Mouse (Mus musculus): ENCODE measurements around the gene Abcc3. TPM values are rescaled to one million over a fixed set of nuclear protein-coding genes. Genes with fewer than 3 reads are reported as not detected.
A peak's percentile ranks its signal among the peaks of the same experiment; 100 is the strongest.

Gene Abcc3
- polyA plus RNA-seq, 1 experiment from 2014 or later, result 0.64 TPM

DNA sequence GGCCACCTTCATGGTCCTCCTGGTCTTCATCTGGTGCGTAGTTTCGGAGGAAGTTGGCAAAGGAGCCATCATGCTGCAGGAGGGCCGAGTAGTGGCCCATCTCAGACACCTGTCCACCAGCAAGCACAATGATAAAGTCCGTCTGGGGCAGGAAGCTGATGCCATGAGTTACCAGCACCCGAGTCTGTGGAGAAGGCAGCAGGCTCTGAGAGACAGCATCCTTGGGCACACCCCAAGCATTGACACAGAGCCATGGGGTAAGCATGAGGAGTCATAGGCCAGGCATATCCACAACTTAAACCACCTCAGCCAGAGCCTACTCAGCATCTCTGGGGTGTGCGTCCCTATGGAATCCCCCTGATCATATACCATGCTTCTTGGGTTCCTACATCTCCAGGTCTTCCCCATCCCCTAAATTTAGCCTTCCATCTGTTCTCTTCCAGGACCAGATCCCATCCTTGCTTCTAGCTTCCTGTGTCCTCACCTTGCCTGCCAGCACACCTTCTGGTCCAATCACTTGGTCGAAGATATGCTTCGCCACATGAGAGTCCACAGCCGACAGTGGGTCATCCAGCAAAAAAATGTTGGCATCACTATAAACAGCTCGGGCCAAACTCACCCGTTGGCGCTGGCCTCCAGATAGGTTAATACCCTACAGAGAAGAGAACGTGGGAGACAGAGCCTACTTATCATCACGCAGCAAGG is 31.5 kb downstream of the Abcc3 start:
- no peaks in the 10 kb centered on the region for H3K27me3 ChIP-seq
- POLR2A ChIA-PET, result no interaction called here
- no peak for TF ChIP-seq CTCF (IDR thresholded peaks at IDR 0.05)
- CTCF ChIA-PET, result no interaction called here
- no peak for ATAC-seq
- no peak for DNase-seq (ENCODE audit: low read depth, low spot score)
- in situ Hi-C loops (cut with MboI; ENCODE audit: low pct_unique_long_range_greater_than_20kb), result no loop called here

DNA sequence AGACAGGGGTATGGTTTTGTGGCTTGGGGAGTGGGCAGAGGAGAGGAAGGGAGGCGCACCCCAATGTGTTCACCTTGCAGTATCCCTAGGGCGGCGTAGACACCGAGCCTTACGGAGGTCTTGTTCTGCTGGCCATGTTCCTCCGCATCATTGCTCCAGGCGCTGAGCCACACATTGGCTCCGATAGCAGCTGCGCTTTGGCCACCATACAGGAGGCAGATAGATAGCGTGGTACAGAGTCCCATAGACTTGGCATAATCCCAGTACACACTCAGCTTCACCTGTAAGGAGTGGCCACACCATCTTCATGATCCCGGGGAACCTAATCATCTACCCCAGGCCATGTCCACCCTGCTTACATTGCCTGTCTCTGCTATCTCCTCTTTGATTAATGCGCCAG is 33.6 kb downstream of the Abcc3 start:
- ChIA-PET POLR2A (no interaction called here), CTCF (interaction anchor here (1.3 kb wide), 2 partner anchors 7 to 10 kb away, joined by 3 to 6 read pairs; no protein-coding TSS in a partner anchor)
- TF ChIP-seq CTCF (IDR thresholded peaks at IDR 0.05), result no peak
- ATAC-seq (no peak), DNase-seq (ENCODE audit: low read depth, low spot score) (no peak)
- H3K27me3 ChIP-seq, result no peaks in the 10 kb centered on the region
- in situ Hi-C loops (cut with MboI; ENCODE audit: low pct_unique_long_range_greater_than_20kb), result loop anchor here (5.0 kb wide), 1 partner anchor 38 kb away; no protein-coding TSS in a partner anchor

DNA sequence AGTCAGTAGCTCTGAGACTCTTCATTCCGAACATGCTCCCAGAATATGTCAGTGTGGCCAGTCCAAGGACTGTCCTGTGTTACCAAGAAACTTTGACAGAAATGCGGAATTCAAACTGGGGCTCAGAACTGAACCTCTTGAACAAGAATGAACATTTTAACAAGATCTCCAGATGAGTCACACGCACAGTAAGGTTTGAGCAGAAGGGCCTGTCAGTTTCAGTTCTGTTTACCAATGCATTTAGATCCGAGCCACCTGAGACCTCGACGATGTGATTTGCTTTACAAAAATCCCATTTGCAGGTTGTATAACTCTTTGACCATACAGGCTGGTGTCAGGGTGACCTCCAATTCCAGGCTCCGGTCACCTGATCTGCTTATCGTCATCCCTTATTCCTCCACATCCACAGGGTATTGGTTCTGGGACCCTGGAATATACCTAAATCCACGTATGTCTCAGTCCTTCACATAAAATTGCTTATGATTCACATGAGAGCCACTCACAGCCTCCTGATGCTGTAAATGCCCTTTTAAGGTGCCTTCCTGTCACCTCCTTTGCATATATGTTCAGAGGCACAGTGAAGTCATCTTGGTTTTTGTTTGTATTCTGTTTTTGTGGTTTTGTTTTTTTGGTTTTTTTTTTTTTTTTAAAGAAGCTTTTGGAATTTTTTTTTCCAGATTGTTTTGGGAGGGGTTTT is 37.1 kb downstream of the Abcc3 start:
- TF ChIP-seq CTCF (IDR thresholded peaks at IDR 0.05), result no peak
- no peak for DNase-seq (ENCODE audit: low read depth, low spot score)
- CTCF ChIA-PET, result no interaction called here
- no peak for ATAC-seq
- H3K27me3 ChIP-seq, result no peaks in the 10 kb centered on the region
- POLR2A ChIA-PET, result no interaction called here
- in situ Hi-C loops (cut with MboI; ENCODE audit: low pct_unique_long_range_greater_than_20kb), result loop anchor here (5.0 kb wide), 1 partner anchor 42 kb away; no protein-coding TSS in a partner anchor

DNA sequence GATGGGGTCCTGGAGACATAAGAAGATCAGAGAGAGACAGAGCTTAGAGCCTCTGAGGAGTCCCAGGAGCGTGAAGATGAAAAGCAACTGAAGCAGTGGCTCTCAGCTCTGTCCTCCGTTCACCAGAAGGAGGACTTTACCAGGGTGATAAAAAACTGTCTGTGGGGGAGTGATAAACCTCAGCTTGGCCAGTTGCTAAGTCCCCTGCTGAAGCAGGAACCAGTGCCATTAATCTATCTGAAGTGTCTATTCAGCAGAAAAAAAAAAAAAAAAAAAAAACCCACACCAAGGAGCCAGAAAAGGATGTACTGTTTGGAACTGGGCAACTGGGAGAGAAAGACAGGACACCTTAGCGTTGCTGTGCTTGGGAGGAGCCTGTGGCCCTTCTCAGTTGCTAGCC is 41.7 kb downstream of the Abcc3 start:
- TF ChIP-seq CTCF (IDR thresholded peaks at IDR 0.05), result no peak
- DNase-seq (ENCODE audit: low read depth, low spot score) (no peak), ATAC-seq (no peak)
- CTCF ChIA-PET, result interaction anchor here (2.8 kb wide), 1 partner anchor 11 kb away, joined by 11 read pairs; no protein-coding TSS in a partner anchor
- H3K27me3 ChIP-seq, result no peaks in the 10 kb centered on the region
- in situ Hi-C loops (cut with MboI; ENCODE audit: low pct_unique_long_range_greater_than_20kb), result no loop called here
- POLR2A ChIA-PET, result interaction anchor here (0.7 kb wide), 1 partner anchor 38 kb away, joined by 8 read pairs; no protein-coding TSS in a partner anchor

DNA sequence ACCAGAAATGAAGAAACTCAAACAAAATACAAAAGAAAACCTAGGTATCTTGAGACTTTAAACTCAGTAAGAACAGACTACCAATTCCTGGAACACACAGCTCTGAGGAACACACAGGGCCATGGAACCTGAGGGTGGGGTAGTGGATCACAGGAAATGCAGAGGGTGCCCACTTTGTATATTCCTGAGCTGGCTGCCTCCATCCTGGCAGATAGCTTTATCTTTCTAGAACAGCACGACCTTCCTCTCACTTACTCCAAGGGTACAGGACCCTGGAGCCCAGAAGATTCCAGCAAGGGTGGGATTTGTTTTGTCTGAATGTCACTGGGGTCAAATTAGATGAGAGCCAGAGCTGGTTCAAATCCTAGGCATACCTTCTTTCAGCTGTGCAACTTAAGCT is 42.5 kb downstream of the Abcc3 start:
- in situ Hi-C loops (cut with MboI; ENCODE audit: low pct_unique_long_range_greater_than_20kb), result no loop called here
- ChIA-PET POLR2A (interaction anchor here (0.7 kb wide), 1 partner anchor 39 kb away, joined by 8 read pairs; no protein-coding TSS in a partner anchor), CTCF (interaction anchor here (0.8 to 2.8 kb wide), 6 partner anchors 9 to 145 kb away, joined by 3 to 11 read pairs (median 6); no protein-coding TSS in a partner anchor)
- DNase-seq (ENCODE audit: low read depth, low spot score), result no peak
- no peak for TF ChIP-seq CTCF (IDR thresholded peaks at IDR 0.05)
- ATAC-seq, result no peak
- no peaks in the 10 kb centered on the region for H3K27me3 ChIP-seq

DNA sequence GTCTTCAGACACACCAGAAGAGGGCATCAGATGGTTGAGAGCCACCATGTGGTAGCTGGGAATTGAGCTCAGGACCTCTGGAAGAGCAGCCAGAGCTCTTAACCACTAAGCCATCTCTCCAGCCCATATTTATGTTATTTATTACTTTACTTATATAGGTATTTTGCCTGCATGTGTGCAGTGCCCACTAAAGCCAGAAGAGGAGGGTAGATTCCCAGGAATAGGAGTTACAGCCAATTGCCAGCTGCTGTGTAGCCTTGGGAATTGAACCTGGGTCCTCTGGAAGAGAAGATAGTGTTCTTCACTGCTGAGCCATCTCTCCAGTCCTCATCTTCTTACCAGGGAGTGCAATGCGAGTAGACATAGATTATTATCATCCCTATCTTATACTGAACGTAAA is 43.0 kb downstream of the Abcc3 start:
- ChIA-PET POLR2A (no interaction called here), CTCF (interaction anchor here (0.8 to 2.8 kb wide), 6 partner anchors 10 to 146 kb away, joined by 3 to 11 read pairs (median 6); no protein-coding TSS in a partner anchor)
- ATAC-seq (no peak), DNase-seq (ENCODE audit: low read depth, low spot score) (no peak)
- in situ Hi-C loops (cut with MboI; ENCODE audit: low pct_unique_long_range_greater_than_20kb), result no loop called here
- no peaks in the 10 kb centered on the region for H3K27me3 ChIP-seq
- TF ChIP-seq CTCF (IDR thresholded peaks at IDR 0.05), result no peak

DNA sequence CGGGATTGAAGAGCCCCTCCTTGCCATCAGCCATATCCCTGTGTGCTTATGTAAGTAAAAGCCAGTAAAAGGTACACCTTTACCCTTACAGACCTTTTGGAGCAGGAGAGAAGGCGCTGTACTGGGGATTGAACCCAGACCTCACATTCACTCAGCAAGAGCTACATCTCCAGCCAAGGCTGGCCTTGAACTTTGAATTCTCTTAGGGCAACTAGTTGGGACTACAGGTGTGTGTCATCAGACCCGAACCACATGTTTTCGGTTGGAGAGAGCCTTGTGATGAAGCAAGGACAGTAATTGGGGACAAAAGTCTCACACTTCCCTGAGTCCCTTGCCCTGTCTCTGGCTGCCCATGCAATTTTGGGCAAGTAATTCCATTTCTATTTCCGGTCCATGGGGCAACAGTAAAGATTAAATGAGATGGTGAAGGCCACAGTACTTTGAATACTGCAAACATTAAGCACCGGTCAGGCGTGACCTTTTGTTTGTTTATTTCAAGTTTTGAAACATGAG is 45.7 kb downstream of the Abcc3 start:
- ATAC-seq (no peak), DNase-seq (ENCODE audit: low read depth, low spot score) (no peak)
- in situ Hi-C loops (cut with MboI; ENCODE audit: low pct_unique_long_range_greater_than_20kb), result no loop called here
- POLR2A ChIA-PET, result interaction anchor here (0.6 kb wide), 1 partner anchor 58 kb away, joined by 3 read pairs; no protein-coding TSS in a partner anchor
- CTCF ChIA-PET, result interaction anchor here (1.2 to 2.4 kb wide), 4 partner anchors 17 to 139 kb away, joined by 3 to 9 read pairs (median 4); partner anchors contain the start of gene Spata20
- no peaks in the 10 kb centered on the region for H3K27me3 ChIP-seq
- TF ChIP-seq CTCF (IDR thresholded peaks at IDR 0.05), result no peak

DNA sequence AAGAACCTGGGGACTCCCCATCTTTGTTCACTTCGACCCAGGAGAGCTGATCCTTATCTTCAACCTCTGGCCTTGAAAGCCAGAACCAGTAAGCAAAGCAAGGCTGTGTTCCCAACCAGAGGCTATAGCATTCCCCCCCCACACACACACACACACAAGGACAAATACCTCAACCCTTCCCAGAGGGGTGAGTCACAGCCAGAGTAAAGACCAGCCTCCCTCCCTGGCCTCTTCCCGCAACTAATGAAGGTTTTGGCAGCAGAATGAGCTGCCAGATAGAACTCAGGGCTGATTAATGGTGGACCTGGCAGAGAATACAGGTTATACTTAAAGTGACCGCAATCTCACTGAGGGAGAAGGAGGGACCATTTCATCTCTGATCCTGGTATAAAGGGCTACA is 46.2 kb downstream of the Abcc3 start:
- CTCF ChIA-PET, result interaction anchor here (1.2 to 2.4 kb wide), 4 partner anchors 17 to 139 kb away, joined by 3 to 9 read pairs (median 4); partner anchors contain the start of gene Spata20
- H3K27me3 ChIP-seq, result no peaks in the 10 kb centered on the region
- in situ Hi-C loops (cut with MboI; ENCODE audit: low pct_unique_long_range_greater_than_20kb), result no loop called here
- no peak for TF ChIP-seq CTCF (IDR thresholded peaks at IDR 0.05)
- ATAC-seq, result peak; percentile 51
- peak; percentile 81 for DNase-seq (ENCODE audit: low read depth, low spot score)
- POLR2A ChIA-PET, result interaction anchor here (0.6 kb wide), 2 partner anchors 17 to 58 kb away, joined by 3 read pairs; no protein-coding TSS in a partner anchor

DNA sequence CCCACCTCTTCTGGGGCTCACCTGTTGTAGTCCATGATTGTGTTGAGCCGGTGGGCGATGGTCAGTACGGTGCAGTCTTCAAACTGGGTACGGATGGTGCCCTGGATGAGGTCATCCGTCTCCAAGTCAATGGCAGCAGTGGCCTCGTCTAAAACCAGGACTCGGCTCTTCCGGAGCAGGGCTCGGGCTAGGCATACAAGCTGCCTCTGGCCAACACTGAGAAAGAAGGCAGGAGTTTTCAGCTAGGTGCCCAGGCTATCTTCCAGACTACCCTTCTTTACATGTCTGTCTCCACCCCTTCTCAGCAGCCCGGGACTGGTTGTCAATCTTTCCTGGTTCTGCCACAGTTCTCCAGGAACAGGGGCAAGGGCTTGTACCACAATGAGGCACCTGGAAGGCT is 46.9 kb downstream of the Abcc3 start:
- POLR2A ChIA-PET, result interaction anchor here (0.6 kb wide), 1 partner anchor 17 kb away, joined by 3 read pairs; no protein-coding TSS in a partner anchor
- H3K27me3 ChIP-seq, result no peaks in the 10 kb centered on the region
- ATAC-seq, result no peak
- in situ Hi-C loops (cut with MboI; ENCODE audit: low pct_unique_long_range_greater_than_20kb), result no loop called here
- CTCF ChIA-PET, result interaction anchor here (0.7 to 2.4 kb wide), 5 partner anchors 16 to 292 kb away, joined by 3 to 9 read pairs (median 3); partner anchors contain the start of gene Spata20
- DNase-seq (ENCODE audit: low read depth, low spot score), result no peak
- TF ChIP-seq CTCF (IDR thresholded peaks at IDR 0.05), result no peak

DNA sequence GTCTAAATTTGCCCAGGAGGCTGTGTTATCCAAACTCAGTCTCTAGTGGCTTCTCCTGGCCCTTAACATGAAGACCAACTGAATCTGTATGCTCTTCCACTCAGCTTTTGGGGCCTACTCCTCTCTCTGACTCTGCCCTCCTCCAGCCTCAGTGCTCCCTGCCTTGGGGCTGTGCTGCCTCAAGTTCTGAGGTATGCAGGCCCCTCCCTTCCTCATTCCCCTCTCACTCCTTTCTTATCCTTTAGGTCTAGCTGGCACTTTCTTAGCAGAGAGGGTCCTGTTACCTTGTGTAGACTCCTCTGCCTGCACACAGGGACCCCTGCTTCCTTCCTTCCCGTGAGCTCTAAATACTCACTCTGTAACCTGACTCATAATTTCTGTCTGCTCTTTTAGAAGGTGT is 48.3 kb downstream of the Abcc3 start:
- ChIA-PET CTCF (interaction anchor here (0.7 to 1.2 kb wide), 3 partner anchors 60 to 142 kb away, joined by 3 to 4 read pairs (median 3); partner anchors contain the start of gene Spata20), POLR2A (interaction anchor here (1.3 kb wide), 1 partner anchor 61 kb away, joined by 3 read pairs; no protein-coding TSS in a partner anchor)
- ATAC-seq (no peak), DNase-seq (ENCODE audit: low read depth, low spot score) (no peak)
- in situ Hi-C loops (cut with MboI; ENCODE audit: low pct_unique_long_range_greater_than_20kb), result no loop called here
- no peaks in the 10 kb centered on the region for H3K27me3 ChIP-seq
- no peak for TF ChIP-seq CTCF (IDR thresholded peaks at IDR 0.05)

Measured in Patski (cell line).